Mouse (Mus musculus) brain, embryonic 14.5 days (tissue): ENCODE measurements around the gene Ccdc15. TPM values are rescaled to one million over a fixed set of nuclear protein-coding genes. Genes with fewer than 3 reads are reported as not detected.

Experiments used
- DNase-seq: peaks from one replicate; pipeline ENCODE4 v3.0.0-alpha.2; 2011; ENCODE audit warnings: low read depth
- CTCF ChIP-seq: fragments of 200-500 bp; IDR thresholded peaks from 2 replicates; pipeline ENCODE4 v1.5.1; 2012; ENCODE audit warnings: inconsistent platforms, mild to moderate bottlenecking, moderate library complexity, borderline replicate concordance; ENCODE audit not compliant: insufficient read depth, insufficient read length; ENCODE audit errors: extremely low read depth
- POLR2A ChIP-seq: fragments of 200-500 bp; IDR thresholded peaks from 2 replicates; pipeline ENCODE4 v1.6.1; 2012; ENCODE audit warnings: mild to moderate bottlenecking, inconsistent platforms, borderline replicate concordance; ENCODE audit not compliant: poor library complexity, insufficient read depth, insufficient read length, severe bottlenecking; ENCODE audit errors: extremely low read depth
- polyA plus RNA-seq: library from polyadenylated mRNA; depleted of rRNA; stranded (reverse); fragments of >200 nt; gene quantifications from 2 replicates; pipeline ENCODE4 v1.2.3, GENCODE M21; 2012

Ccdc15 gene
- polyA plus RNA-seq, 1 experiment = 3.3 TPM

DNA sequence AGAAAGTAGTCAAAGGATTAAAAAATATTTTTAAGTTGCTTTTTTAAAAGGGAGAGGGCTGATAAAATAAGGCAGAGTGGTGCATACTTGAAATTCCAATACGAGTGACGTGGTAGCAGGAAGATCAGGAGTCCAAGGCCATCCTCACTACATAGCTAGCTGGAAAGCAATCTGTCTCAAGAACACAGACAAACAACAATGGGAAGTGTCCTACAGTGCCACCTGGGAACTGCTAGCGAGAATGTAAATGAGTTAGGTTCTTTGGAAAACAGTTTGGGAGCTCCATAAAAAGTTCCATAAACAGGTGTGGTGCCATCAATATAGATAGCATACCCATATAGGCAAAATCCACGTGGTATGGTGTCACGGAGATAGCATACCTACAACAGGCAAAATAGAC lies 17.5 kb upstream of the Ccdc15 start:
- TF ChIP-seq POLR2A (no peak), CTCF (no peak)
- no peak for DNase-seq

DNA sequence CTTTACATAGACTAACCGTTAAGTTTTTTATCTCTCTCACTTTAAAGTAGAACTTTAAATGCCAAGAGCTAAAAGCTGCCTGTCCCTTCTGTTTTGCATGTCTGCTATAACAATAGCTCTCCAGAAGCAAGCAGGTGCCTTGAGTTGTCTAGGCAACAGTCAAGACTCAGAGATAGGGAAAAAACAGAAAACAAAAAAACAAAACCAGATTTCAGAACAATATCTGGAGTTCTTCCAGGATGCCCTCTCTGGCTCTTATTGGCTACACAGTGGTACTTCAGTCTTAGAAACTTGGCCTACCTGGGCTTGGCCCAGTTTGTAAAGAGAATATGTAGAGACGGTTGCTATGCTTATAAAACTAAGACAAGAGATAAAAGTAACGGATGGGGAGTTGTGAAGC lies 16.2 kb upstream of the Ccdc15 start:
- TF ChIP-seq POLR2A = no peak
- TF ChIP-seq CTCF = no peak
- no peak for DNase-seq

DNA sequence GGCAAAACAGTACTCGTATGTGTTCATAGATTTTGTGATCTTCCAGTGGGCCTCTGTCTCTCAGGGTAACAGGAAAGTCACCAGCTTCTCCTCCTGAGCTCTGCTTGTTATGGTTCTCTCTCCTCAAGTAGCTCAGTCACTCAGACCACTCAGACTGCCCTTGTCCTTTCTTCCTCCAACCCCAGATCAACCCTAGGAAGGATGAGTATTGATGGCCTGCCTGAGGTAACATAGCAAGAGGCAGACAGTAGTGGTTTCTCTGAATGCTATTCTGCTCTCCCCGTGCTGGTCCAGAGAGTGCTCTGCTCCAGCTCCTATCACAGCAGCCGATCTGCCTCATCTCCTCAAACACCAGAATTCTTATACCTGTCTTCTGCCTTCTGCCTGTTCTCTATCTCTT lies 15.3 kb upstream of the Ccdc15 start:
- TF ChIP-seq CTCF (no peak), POLR2A (no peak)
- no peak for DNase-seq

DNA sequence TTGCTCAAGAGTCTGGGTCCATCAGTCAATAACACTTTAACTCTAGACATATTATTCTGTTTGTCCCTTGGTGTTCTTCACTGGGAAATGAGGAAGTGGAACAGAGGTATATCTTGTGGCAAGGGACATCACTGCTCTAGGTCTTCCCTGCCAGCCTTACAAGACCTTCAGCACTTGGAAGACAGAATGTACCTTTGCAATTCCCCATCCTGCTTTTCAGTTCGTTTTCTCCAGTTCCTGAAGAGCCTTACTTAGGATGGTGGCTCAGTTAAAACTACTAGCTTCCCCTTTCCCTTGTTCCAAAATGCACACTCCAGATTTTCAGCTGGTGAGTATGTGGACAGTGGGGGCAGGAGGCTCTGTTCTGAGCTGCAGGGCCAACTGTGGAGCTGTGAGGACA lies 14.6 kb upstream of the Ccdc15 start:
- no peak for TF ChIP-seq CTCF
- no peak for TF ChIP-seq POLR2A
- no peak for DNase-seq

DNA sequence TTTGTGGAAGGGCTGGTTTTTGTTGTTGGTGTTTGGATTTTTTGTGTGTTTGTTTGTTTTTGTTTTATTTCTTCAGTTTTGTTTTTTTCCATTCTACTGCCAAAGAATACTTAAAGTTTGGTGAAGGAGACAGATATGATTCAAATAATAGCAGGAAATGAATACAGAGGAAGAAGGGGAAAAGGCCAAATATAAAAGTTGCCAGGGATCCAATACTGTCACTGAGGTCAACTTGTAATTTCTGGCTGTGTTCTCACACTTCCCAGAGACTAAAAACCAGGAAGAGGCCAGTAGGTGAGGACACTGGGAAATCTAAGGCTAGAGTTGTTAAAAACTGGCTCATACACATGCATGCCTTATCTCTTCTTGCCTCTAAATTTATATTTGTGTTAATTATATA lies 13.9 kb upstream of the Ccdc15 start:
- DNase-seq = no peak
- TF ChIP-seq POLR2A (no peak), CTCF (no peak)

DNA sequence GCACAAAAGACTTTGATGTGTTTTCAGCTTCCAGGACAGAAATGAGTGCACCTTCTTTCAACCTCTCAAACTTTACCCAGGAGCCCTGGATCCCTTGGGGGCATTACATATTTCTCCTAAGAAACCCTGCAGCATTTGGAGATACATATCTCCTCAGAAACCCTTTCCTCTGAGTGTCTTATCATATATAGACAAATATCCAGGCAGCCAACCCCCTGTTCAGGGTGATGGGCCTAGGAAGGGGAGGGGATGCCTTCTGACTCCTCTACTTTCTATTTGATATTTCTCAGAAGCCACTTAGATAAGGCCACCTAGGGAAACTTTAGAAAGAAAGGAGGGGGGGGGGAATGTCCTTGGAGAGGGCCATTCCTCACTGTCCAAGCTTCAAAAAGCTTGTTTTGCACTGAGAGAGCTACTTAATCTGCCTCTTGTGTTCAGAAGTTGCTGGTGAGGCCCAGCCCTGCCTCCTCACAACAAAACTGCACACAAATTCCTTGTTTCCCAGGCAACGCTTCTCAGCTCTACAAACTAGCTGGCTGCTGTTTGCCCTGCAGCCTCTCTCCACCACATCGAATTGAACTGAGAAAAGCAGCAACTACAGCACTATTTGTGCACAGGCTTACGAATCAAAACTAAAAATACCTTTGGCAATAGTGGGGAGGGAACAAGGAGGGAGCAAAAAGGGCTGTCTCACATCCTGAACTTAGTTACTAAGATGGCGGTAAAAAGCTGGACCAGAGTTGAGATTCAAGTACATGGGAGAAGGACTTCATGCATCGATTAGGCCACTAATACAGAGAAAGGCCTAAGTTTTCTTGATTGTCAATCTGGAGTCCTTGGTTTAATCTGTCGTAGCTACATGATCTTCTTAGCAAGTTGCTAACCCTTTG lies 11.3 kb upstream of the Ccdc15 start:
- peak; percentile 95 for DNase-seq
- TF ChIP-seq CTCF (no peak), POLR2A (no peak)

DNA sequence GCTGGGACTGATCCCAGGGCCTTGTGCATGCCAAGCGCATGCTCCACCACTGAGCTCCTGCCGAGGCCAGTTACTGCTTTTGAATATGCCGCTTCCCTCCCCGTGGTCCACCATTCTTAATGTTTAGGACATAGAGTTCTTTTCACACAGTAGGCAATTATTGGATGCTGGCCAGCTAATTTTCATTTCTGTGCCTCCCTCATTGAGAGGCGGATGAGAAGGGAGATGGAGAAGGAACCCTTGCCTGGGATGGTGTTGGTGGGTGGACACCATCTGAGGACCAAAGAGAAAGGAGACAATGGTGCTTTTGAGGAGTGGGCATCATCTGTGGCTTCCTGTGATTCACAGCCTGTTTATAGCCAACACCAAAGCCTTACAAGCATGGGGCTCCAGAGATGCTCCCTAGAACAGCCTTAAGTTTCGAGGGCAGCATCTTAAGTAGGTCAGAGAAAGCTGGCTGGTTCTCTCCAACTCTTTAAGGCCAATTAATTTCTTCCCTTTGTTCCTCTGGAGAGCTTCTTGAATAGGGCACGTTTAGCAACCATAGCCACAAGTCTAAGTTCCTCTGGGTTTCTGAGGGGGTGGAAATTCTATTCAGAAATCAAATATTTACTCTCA lies 10.6 kb upstream of the Ccdc15 start:
- no peak for TF ChIP-seq CTCF
- peak; percentile 87 for DNase-seq

DNA sequence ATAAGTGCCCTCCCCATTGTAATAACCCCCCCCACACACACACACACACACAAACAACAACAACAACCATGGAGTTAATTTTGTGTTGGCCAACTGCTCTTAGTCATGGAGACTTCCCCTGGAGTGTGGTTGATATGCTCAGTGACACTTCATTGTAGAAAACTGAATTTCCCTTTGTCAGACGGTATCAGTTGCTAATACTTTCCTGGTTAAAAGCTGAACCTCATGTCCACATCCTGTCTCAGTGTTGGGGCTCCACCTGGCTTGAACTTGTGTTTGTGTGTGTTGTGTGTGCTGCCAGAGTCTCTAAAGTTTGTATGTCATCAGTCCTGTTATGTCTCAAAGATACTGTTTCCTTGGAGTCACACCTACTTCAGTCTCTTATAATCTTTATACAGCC lies 6.3 kb upstream of the Ccdc15 start:
- TF ChIP-seq POLR2A = no peak
- TF ChIP-seq CTCF = no peak
- no peak for DNase-seq

DNA sequence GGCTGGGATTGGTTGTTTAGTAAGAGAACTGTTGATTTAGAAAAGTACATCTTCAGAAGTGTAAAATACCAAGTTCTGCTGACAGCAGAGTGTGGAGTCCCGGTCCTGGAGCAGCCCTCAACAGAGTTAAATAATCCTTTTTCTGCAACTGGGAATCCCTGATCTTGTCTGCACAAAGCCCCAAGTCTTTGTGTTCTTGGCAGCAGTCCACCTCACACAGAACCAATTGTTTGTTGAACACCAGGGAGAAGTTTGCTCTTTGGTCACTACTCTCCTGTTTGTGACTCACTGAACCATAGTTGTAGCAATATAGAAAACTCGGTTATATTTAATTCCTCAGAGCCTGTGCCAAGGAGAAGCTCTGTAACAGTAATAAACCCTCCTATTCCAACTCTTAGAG lies 3.0 kb upstream of the Ccdc15 start:
- TF ChIP-seq CTCF = no peak
- DNase-seq = peak; percentile 30

DNA sequence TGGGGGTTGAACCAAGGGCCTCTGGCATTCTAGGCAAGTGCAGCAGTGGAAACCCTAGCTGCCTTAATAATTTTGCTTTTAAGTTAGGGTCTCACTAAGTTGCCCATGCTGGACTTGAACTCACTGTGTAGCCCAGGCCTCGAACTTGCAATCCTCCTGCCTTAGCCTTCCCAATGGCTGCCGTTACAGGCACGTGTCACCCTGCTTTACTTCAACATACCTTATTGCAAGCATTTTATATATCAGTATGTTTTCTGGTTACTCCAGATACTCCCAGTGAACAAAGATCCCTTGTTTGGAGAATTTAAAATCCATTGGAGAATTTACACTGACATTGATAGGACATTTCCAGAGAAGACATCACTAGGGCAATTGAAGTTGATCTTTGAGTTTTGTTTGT lies 818 bp upstream of the Ccdc15 start:
- no peak for DNase-seq
- no peak for TF ChIP-seq CTCF
- TF ChIP-seq POLR2A = no peak

DNA sequence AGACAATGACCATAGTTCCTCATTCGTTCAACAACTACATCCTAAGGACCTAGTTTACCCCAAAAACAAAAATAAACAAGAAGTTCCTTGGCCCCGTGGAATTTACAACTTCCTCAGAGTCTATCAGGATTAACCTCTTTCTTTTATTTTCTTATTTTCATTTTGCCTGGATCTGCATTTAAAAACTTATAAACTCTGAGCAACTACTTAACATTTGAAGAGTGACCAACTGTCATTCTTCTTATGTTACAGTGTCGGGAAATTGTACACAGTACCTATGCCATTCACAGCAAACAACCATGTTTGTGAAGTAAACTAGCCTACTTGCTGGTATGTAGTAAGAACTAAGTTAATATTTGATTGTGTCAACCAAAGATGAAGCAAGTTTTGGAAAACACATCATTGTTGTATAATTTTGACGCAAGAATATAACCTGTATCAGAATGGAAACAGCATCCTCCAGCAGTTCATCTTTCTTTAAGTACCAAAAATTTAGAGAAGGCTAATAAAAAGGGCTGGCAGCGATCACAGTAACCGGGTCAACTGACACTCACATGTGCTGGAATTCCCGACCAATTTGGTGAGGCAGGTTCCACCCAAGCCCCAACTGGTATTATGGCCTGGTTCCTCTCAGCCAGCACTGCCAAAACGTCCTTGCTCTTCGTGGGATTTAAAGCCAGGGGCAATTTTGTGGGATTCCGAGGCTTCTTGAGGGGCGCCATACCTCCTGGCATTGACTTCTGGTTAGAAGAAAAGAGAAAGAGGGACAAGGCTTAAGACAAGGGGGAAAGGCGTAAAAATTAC lies 846 bp downstream of the Ccdc15 start:
- no peak for DNase-seq
- TF ChIP-seq POLR2A = no peak
- TF ChIP-seq CTCF = no peak
